Mouse (Mus musculus) hindbrain, postnatal 0 days (tissue): ENCODE data around the gene Oaz1. TPM values are rescaled to one million over a fixed set of nuclear protein-coding genes. Genes with fewer than 3 reads are reported as not detected.

Experiments
- ATAC-seq: fragments of 200-750 bp; cut with Nextera tagmentation; 2 replicates; pipeline ENCODE4 v1.8.0; 2017; ENCODE audit warnings: mild to moderate bottlenecking, moderate TSS enrichment, moderate library complexity
- DNase-seq: peaks from one replicate; pipeline ENCODE4 v3.0.0-alpha.2; 2015; ENCODE audit warnings: low spot score
- H3K27ac ChIP-seq: fragments of 300-500 bp; sonication (generic); 2 replicates; pipeline ENCODE4 v1.5.1; 2014; ENCODE audit warnings: mild to moderate bottlenecking
- H3K27me3 ChIP-seq: fragments of 300-500 bp; sonication (generic); 2 replicates; pipeline ENCODE4 v1.6.1; 2014; ENCODE audit warnings: low read length, mixed read lengths; ENCODE audit not compliant: insufficient read depth
- H3K36me3 ChIP-seq: fragments of 300-500 bp; sonication (generic); 2 replicates; pipeline ENCODE4 v1.6.1; 2014; ENCODE audit warnings: low read length, mixed read lengths; ENCODE audit not compliant: insufficient read depth
- H3K4me1 ChIP-seq: fragments of 300-500 bp; sonication (generic); 2 replicates; pipeline ENCODE4 v1.6.1; 2014; ENCODE audit warnings: antibody characterized with exemption, low read length, mixed read lengths; ENCODE audit not compliant: insufficient read depth
- H3K4me2 ChIP-seq: fragments of 300-500 bp; sonication (generic); 2 replicates; pipeline ENCODE4 v1.6.1; 2014; ENCODE audit warnings: low read depth, mild to moderate bottlenecking, low read length, moderate library complexity, mixed read lengths
- H3K4me3 ChIP-seq: fragments of 300-500 bp; sonication (generic); 2 replicates; pipeline ENCODE4 v1.5.1; 2014; ENCODE audit warnings: low read length
- H3K9ac ChIP-seq: fragments of 300-500 bp; sonication (generic); replicated peaks from 2 replicates; pipeline ENCODE4 v1.6.1; 2014; ENCODE audit warnings: mild to moderate bottlenecking, low read length, moderate library complexity, mixed read lengths
- H3K9me3 ChIP-seq: fragments of 300-500 bp; sonication (generic); 2 replicates; pipeline ENCODE4 v1.6.1; 2016; ENCODE audit warnings: low read length, mixed read lengths
- CTCF ChIP-seq: IDR thresholded peaks from 2 replicates; pipeline ENCODE4 v1.5.1; 2016; ENCODE audit warnings: antibody characterized with exemption, control low read depth, low read depth
- WGBS: fragments of 180-500 bp; shearing (Covaris S2); extraction: QIAGEN DNeasy Blood & Tissue Kit; methylation state at CpG from one replicate; pipeline ENCODE4 v1.1.7; 2014; 5-methylcytosine and 5-hydroxymethylcytosine counted together
- polyA plus RNA-seq: library from polyadenylated mRNA; unstranded; fragments of >200 nt; fragmentation: Nextera tagmentation; extraction: Ambion mirVana; gene quantifications from 2 replicates; pipeline ENCODE4 v1.2.1, GENCODE M21; 2015
- total RNA-seq: library from RNA; depleted of rRNA; stranded (reverse); fragments of >200 nt; gene quantifications from 2 replicates; pipeline ENCODE4 v1.2.3, GENCODE M21; 2014

Gene Oaz1
- total and polyA plus RNA-seq, 2 experiments from 2014 or later = 1,180 to 1,185 TPM

DNA sequence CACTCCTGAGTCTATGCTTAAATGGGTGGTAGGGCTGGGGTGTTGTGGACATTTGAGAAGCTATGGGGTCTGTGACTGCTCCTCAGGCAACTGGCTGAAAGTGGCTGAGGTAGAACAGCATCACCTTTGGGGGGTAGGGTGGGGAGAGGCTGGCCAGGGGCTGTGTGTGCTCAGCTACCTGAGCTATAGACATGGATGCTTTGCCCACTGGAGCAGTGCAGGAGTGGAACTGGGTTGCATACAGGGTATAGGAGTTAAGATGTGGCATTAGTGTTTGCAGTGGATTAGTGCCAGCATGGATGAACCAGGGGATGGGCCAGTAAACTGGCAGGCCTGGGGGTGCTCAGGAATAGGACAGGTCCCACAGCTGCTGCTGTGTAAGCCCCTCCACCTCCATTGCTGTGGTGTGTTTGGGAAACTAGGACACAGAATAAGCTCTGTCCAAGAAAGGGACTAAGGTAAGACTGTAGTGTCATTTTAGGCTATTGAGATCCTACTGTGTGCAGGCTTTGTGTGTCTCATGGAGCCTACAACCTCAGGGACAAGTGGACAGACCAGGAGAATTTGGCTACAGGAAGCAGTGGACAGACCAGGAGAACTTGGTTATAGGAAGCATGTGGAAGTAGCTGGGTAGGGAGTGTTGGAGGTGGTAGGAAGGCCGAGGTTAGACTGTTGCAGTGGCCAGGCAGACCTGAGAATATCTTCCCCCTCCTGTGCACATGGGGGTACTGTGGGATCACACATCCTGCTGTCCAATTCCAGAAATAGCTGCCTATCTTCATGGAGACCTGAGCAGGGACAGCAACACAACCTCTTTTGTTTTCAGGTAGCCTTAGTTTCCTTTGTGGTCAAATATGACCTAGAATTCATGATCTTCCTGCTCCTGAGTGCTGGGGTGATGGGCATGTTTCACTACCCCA, 3.2 kb downstream of the Oaz1 start:
- no peak overlapping the region for H3K27ac ChIP-seq
- ATAC-seq (no peak), DNase-seq (no peak)
- H3K4me2 ChIP-seq = no peak overlapping the region
- no peak for TF ChIP-seq CTCF
- 47% methylated on average over 1 of the region's 1 CpGs for WGBS
- H3K9ac ChIP-seq = no peak overlapping the region
- no peaks in the 10 kb centered on the region for H3K27me3 ChIP-seq
- no peaks in the 10 kb centered on the region for H3K9me3 ChIP-seq
- peaks cover 12% of the 10 kb centered on the region for H3K36me3 ChIP-seq
- H3K4me1 ChIP-seq = peaks cover 5% of the 10 kb centered on the region; the same call in 1 of the 2 replicates
- no peak overlapping the region for H3K4me3 ChIP-seq

GRCm38 (mm10) chr10:80831136-80831535, 4.7 kb downstream of the Oaz1 start:
- Histone ChIP-seq H3K27ac (no peak overlapping the region), H3K9ac (no peak overlapping the region), H3K4me1 (peaks cover 5% of the 10 kb centered on the region; the same call in 1 of the 2 replicates), H3K27me3 (no peaks in the 10 kb centered on the region), H3K4me2 (no peak overlapping the region), H3K36me3 (peaks cover 12% of the 10 kb centered on the region), H3K4me3 (no peak overlapping the region), H3K9me3 (no peaks in the 10 kb centered on the region)
- no peak for ATAC-seq
- 7% methylated on average over 9 of the region's 9 CpGs for WGBS
- DNase-seq = peak; percentile 42
- no peak for TF ChIP-seq CTCF

DNA sequence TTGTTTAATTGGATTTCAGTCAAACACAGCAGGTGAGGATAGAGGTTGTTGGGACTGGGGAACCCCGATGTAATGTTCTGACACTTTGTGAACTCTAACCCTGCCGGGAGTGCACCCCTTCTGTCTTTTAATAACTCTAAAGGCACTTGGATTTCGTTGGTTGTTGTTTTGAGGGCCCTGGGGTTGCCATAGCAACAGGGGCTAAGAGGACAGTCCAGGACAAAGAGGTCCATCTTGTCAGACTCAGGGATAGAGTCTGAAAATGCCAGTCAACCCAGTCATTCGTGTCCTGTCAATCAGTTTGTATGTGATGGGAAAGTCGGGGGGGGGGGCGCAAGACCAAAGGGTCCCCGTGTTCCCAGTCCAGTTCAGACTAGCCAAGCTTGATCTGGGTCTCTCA, 6.4 kb downstream of the Oaz1 start:
- WGBS = 37% methylated on average over 7 of the region's 7 CpGs
- H3K4me1 ChIP-seq = peaks cover 2% of the 10 kb centered on the region; the same call in 1 of the 2 replicates

DNA sequence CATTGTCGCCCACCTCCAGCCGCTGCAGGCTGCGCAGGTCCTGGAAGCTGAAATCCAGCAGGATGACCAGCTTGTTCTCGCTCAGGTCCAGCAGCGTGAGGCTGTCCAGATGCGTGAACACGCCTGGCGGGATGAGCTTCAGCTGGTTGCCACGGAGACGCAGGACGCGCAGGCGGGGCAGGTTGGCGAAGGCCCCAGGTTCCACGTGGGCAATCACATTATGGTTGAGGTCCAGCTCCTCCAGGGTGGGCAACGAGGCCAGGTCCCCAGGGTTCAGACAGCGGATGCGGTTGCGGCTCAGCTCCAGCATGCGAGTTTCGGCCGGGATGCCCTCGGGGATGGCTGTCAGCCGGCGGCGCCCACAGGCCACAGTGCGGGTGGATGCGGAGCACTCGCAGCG, 9.2 kb downstream of the Oaz1 start:
- Histone ChIP-seq H3K4me1 (no peaks in the 10 kb centered on the region), H3K27me3 (no peaks in the 10 kb centered on the region), H3K4me3 (no peak overlapping the region), H3K4me2 (no peak overlapping the region), H3K9ac (no peak overlapping the region), H3K9me3 (no peaks in the 10 kb centered on the region), H3K36me3 (no peaks in the 10 kb centered on the region), H3K27ac (no peak overlapping the region)
- DNase-seq = peak; percentile 50
- WGBS = 54% methylated on average over 30 of the region's 30 CpGs
- no peak for TF ChIP-seq CTCF
- no peak for ATAC-seq

More for the DNA sequence above, 6.4 kb downstream of the Oaz1 start:
- no peak for TF ChIP-seq CTCF
- DNase-seq (no peak), ATAC-seq (no peak)
- H3K36me3 ChIP-seq = peaks cover 12% of the 10 kb centered on the region
- H3K27ac ChIP-seq = no peak overlapping the region
- H3K9me3 ChIP-seq = no peaks in the 10 kb centered on the region
- no peak overlapping the region for H3K4me2 ChIP-seq
- H3K27me3 ChIP-seq = no peaks in the 10 kb centered on the region
- H3K4me3 ChIP-seq = no peak overlapping the region
- no peak overlapping the region for H3K9ac ChIP-seq

DNA sequence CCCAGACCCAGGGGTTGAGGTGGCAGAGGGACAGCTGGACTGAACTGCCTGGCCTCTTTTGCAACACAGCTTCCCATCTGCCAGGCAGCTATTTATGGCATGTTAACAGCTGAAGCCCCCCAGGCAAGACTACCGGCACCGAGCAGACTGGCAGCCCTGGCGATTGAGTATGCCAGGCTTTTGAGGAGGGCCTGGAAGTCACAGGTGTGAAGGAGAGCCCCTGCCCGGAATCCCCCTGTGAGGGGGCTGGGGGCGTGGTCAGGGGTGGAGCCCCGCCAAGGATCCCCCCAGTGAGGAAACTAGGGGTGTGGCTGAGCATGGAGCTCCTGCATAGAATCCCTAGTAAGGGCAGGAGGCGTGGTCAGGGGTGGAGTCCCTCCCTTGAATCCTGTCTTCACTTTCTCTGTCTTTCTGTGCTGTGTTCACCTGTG, 10.5 kb downstream of the Oaz1 start:
- ATAC-seq = no peak
- no peaks in the 10 kb centered on the region for H3K27me3 ChIP-seq
- H3K9ac ChIP-seq = no peak overlapping the region
- no peaks in the 10 kb centered on the region for H3K36me3 ChIP-seq
- 41% methylated on average over 7 of the region's 7 CpGs for WGBS
- no peaks in the 10 kb centered on the region for H3K4me1 ChIP-seq
- no peak for TF ChIP-seq CTCF
- H3K9me3 ChIP-seq = no peaks in the 10 kb centered on the region
- H3K4me3 ChIP-seq = no peak overlapping the region
- peak; percentile 22 for DNase-seq
- no peak overlapping the region for H3K4me2 ChIP-seq
- 0 out of 2 replicates have a peak overlapping the region, but pooled peaks have one; percentile 5 for H3K27ac ChIP-seq

GRCm38 (mm10) chr10:80837827-80838226, 11.4 kb downstream of the Oaz1 start:
- TF ChIP-seq CTCF = no peak
- H3K9ac ChIP-seq = no peak overlapping the region
- no peak overlapping the region for H3K27ac ChIP-seq
- H3K4me3 ChIP-seq = no peak overlapping the region
- no peaks in the 10 kb centered on the region for H3K4me1 ChIP-seq
- ATAC-seq (no peak), DNase-seq (no peak)
- no peak overlapping the region for H3K4me2 ChIP-seq
- H3K36me3 ChIP-seq = no peaks in the 10 kb centered on the region
- no peaks in the 10 kb centered on the region for H3K9me3 ChIP-seq
- H3K27me3 ChIP-seq = no peaks in the 10 kb centered on the region
- 26% methylated on average over 2 of the region's 2 CpGs for WGBS
